38 mouse cellular contexts compared by ENCODE assay signal in the genomic region with DNA sequence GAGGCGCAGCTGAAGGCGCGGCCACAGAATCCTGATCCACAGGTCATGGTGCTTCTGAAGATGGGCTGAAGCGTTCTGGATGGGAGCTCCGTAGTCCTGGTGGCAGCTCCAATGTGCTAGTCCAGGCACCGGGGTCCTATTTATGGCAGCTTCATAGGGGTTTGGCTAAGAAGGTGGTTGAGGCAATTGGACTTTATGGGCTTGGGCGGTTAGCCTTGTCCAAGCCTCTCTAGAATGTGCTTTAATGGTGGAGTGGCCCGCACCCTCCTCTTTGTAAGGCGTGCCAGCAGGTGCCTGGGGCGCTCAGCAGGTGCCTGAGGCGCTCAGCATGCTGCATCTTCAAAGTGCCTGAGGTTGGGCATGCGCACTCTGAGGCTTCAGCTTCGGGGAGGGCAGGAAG. TPM values are rescaled to one million over a fixed set of nuclear protein-coding genes. Genes with fewer than 3 reads are reported as not detected.
"Had no signal": no experiment of that assay in that cellular context is flagged by ENCODE, and none has a peak within 500 bp of the region (broad histone marks: within the 10 kb centered on the region; RNA-seq: fewer than 3 reads in every experiment).

Krt81 (minus strand) TSS at position 101 of the 400 bp plus-strand sequence.

- H3K4me1 ChIP-seq: embryonic facial prominence, embryonic 12.5 days had no signal

- H3K27me3 ChIP-seq: embryonic facial prominence, embryonic 12.5 days; embryonic facial prominence, embryonic 15.5 days; forebrain, embryonic 12.5 days; forebrain, embryonic 13.5 days; forebrain, embryonic 15.5 days had no signal

- H3K4me3 ChIP-seq: embryonic facial prominence, embryonic 10.5 days; embryonic facial prominence, embryonic 12.5 days; embryonic facial prominence, embryonic 13.5 days; embryonic facial prominence, embryonic 15.5 days; erythroblast, embryonic 14.5 days; forebrain, embryonic 10.5 days; forebrain, embryonic 12.5 days; forebrain, embryonic 13.5 days; forebrain, embryonic 15.5 days; gastrocnemius, adult 2 months; heart, adult 2 months had no signal

- H3K9ac ChIP-seq: embryonic facial prominence, embryonic 12.5 days; embryonic facial prominence, embryonic 13.5 days; embryonic facial prominence, embryonic 15.5 days; forebrain, embryonic 12.5 days; forebrain, embryonic 13.5 days; forebrain, embryonic 15.5 days; forebrain, postnatal 0 days had no signal

- H3K36me3 ChIP-seq: embryonic facial prominence, embryonic 10.5 days; embryonic facial prominence, embryonic 12.5 days; embryonic facial prominence, embryonic 13.5 days; embryonic facial prominence, embryonic 15.5 days; forebrain, embryonic 10.5 days; forebrain, embryonic 12.5 days; forebrain, embryonic 15.5 days had no signal

- DNase-seq: cerebellum, adult 9-10 months; cerebellum, adult 9-11 months; cerebellum, postnatal 14 days; cerebellum, postnatal 25 days; cerebellum, postnatal 36 days; embryo, embryonic 11 days; forebrain, postnatal 0 days; gastrocnemius, adult 2 months; gastrocnemius, postnatal 10 days; gastrocnemius, postnatal 14 days; gastrocnemius, postnatal 25 days; gastrocnemius, postnatal 36 days; heart, adult 11 months; heart, adult 18-20 months; heart, adult 2 months had no signal

- ATAC-seq: forebrain, embryonic 13.5 days; forebrain, embryonic 14.5 days; forebrain, embryonic 15.5 days; forebrain, embryonic 16.5 days; forebrain, postnatal 0 days had no signal

- H3K27ac ChIP-seq: embryonic facial prominence, embryonic 10.5 days; embryonic facial prominence, embryonic 12.5 days; embryonic facial prominence, embryonic 13.5 days; embryonic facial prominence, embryonic 15.5 days; forebrain, embryonic 10.5 days; forebrain, embryonic 12.5 days; forebrain, embryonic 13.5 days; forebrain, embryonic 15.5 days; gastrocnemius, adult 2 months; heart, adult 2 months had no signal

- H3K4me2 ChIP-seq: embryonic facial prominence, embryonic 12.5 days; embryonic facial prominence, embryonic 13.5 days; embryonic facial prominence, embryonic 15.5 days; forebrain, embryonic 12.5 days; forebrain, embryonic 13.5 days; forebrain, embryonic 15.5 days had no signal

- H3K9me3 ChIP-seq: embryonic facial prominence, embryonic 10.5 days; embryonic facial prominence, embryonic 12.5 days; embryonic facial prominence, embryonic 13.5 days; embryonic facial prominence, embryonic 15.5 days; forebrain, embryonic 10.5 days; forebrain, embryonic 12.5 days; forebrain, embryonic 13.5 days; forebrain, embryonic 15.5 days had no signal

RNA-seq across cellular contexts. Expression of gene Krt81, which starts in this region (rescaled TPM):
- total RNA-seq: common myeloid progenitor, adult 5-6 weeks; forebrain, postnatal 0 days; gastrocnemius, adult 18-20 months; gastrocnemius, adult 2 months; gastrocnemius, adult 8-10 months; gastrocnemius, postnatal 10 days; gastrocnemius, postnatal 14 days; gastrocnemius, postnatal 25 days; gastrocnemius, postnatal 36 days; gastrocnemius, postnatal 4 days; granulocyte monocyte progenitor cell, adult 5-6 weeks; heart, adult 18-20 months; heart, adult 2 months; heart, adult 8-10 months had no signal
- polyA plus RNA-seq: cortical plate, adult 2 months; embryonic facial prominence, embryonic 10.5 days; embryonic facial prominence, embryonic 11.5 days; embryonic facial prominence, embryonic 12.5 days; embryonic facial prominence, embryonic 13.5 days; embryonic facial prominence, embryonic 14.5 days; erythroblast, embryonic 14.5 days; forebrain, embryonic 10.5 days; forebrain, embryonic 11.5 days; forebrain, embryonic 12.5 days; forebrain, embryonic 13.5 days; forebrain, embryonic 14.5 days; forebrain, embryonic 15.5 days; forebrain, embryonic 16.5 days; forebrain, postnatal 0 days; frontal cortex, adult 2 months; gonadal fat pad, adult 2 months; heart, adult 2 months had no signal
